Mouse (Mus musculus): ENCODE measurements around the gene Adamts4. TPM values are rescaled to one million over a fixed set of nuclear protein-coding genes. Genes with fewer than 3 reads are reported as not detected.
A peak's percentile ranks its signal among the peaks of the same experiment; 100 is the strongest.
"Not testable (repeated sequence)": the region's sequence is repeated elsewhere in the genome, so short reads cannot be mapped to it uniquely, and the experiment has no call there.

The Adamts4 gene
- polyA plus RNA-seq, 1 experiment from 2014 or later, result 6.1 TPM

- Histone ChIP-seq H3K4me2 (ENCODE audit: low read depth, low read length) (no peak within 1 kb of the TSS), H3K9me3 (replicated peaks; ENCODE audit: control insufficient read depth, low read length) (no peaks in the 10 kb centered on the region), H3K4me3 (ENCODE audit: low read depth, low read length) (no peak within 1 kb of the TSS), H3K27ac (replicated peaks; ENCODE audit: low read depth, low read length) (no peak within 1 kb of the TSS), H3K27me3 (ENCODE audit: control insufficient read depth, insufficient read depth, low read length) (no peaks in the 10 kb centered on the region), H3K9ac (replicated peaks; ENCODE audit: low read length) (no peak within 1 kb of the TSS), H3K4me1 (ENCODE audit: control insufficient read depth, insufficient read depth, low read length) (no peaks in the 10 kb centered on the region), H3K36me3 (replicated peaks; ENCODE audit: control insufficient read depth, insufficient read depth, low read depth, low read length) (peaks cover 16% of the 10 kb centered on the region; the same call in 1 of the 2 replicates)
- WGBS, result 91% methylated on average over 14 of the region's 14 CpGs
- no peak for DNase-seq (ENCODE audit: low spot score)
- ATAC-seq (replicated peaks; ENCODE audit: insufficient number of reproducible peaks, low FRiP score, low TSS enrichment, low read depth), result no peak
Measured at GRCm38 (mm10) chr1:171234126-171234525, 16.1 kb upstream of the Adamts4 start, which contains the start of gene Fcer1g. Gene Fcer1g (minus strand): TSS chr1:171234365.

- no peak overlapping the region for H3K4me3 ChIP-seq (ENCODE audit: low read depth, low read length)
- 95% methylated on average over 4 of the region's 4 CpGs for WGBS
- H3K9me3 ChIP-seq (replicated peaks; ENCODE audit: control insufficient read depth, low read length), result no peaks in the 10 kb centered on the region
- DNase-seq (ENCODE audit: low spot score) (no peak), ATAC-seq (replicated peaks; ENCODE audit: insufficient number of reproducible peaks, low FRiP score, low TSS enrichment, low read depth) (no peak)
- no peaks in the 10 kb centered on the region for H3K4me1 ChIP-seq (ENCODE audit: control insufficient read depth, insufficient read depth, low read length)
- H3K9ac ChIP-seq (replicated peaks; ENCODE audit: low read length), result no peak overlapping the region
- no peak overlapping the region for H3K27ac ChIP-seq (replicated peaks; ENCODE audit: low read depth, low read length)
- no peak overlapping the region for H3K4me2 ChIP-seq (ENCODE audit: low read depth, low read length)
- no peaks in the 10 kb centered on the region for H3K27me3 ChIP-seq (ENCODE audit: control insufficient read depth, insufficient read depth, low read length)
- peaks cover 18% of the 10 kb centered on the region; the same call in 1 of the 2 replicates for H3K36me3 ChIP-seq (replicated peaks; ENCODE audit: control insufficient read depth, insufficient read depth, low read depth, low read length)
Measured at GRCm38 (mm10) chr1:171234538-171234937, 15.7 kb upstream of the Adamts4 start.

- 88% methylated on average over 3 of the region's 4 CpGs for WGBS
- H3K27me3 ChIP-seq (ENCODE audit: control insufficient read depth, insufficient read depth, low read length), result no peaks in the 10 kb centered on the region
- DNase-seq (ENCODE audit: low spot score), result no peak
- no peaks in the 10 kb centered on the region for H3K9me3 ChIP-seq (replicated peaks; ENCODE audit: control insufficient read depth, low read length)
- no peaks in the 10 kb centered on the region for H3K4me1 ChIP-seq (ENCODE audit: control insufficient read depth, insufficient read depth, low read length)
- ATAC-seq (replicated peaks; ENCODE audit: insufficient number of reproducible peaks, low FRiP score, low TSS enrichment, low read depth), result no peak
- H3K4me2 ChIP-seq (ENCODE audit: low read depth, low read length), result no peak overlapping the region
- H3K4me3 ChIP-seq (ENCODE audit: low read depth, low read length), result no peak overlapping the region
- no peak overlapping the region for H3K9ac ChIP-seq (replicated peaks; ENCODE audit: low read length)
- H3K27ac ChIP-seq (replicated peaks; ENCODE audit: low read depth, low read length), result no peak overlapping the region
- peaks cover 20% of the 10 kb centered on the region; the same call in 1 of the 2 replicates for H3K36me3 ChIP-seq (replicated peaks; ENCODE audit: control insufficient read depth, insufficient read depth, low read depth, low read length)
Measured at GRCm38 (mm10) chr1:171235791-171236190, 14.4 kb upstream of the Adamts4 start.

- Histone ChIP-seq H3K4me2 (ENCODE audit: low read depth, low read length) (no peak overlapping the region), H3K27ac (replicated peaks; ENCODE audit: low read depth, low read length) (no peak overlapping the region), H3K27me3 (ENCODE audit: control insufficient read depth, insufficient read depth, low read length) (no peaks in the 10 kb centered on the region), H3K9me3 (replicated peaks; ENCODE audit: control insufficient read depth, low read length) (no peaks in the 10 kb centered on the region), H3K9ac (replicated peaks; ENCODE audit: low read length) (no peak overlapping the region), H3K4me1 (ENCODE audit: control insufficient read depth, insufficient read depth, low read length) (no peaks in the 10 kb centered on the region), H3K36me3 (replicated peaks; ENCODE audit: control insufficient read depth, insufficient read depth, low read depth, low read length) (peaks cover 20% of the 10 kb centered on the region; the same call in 1 of the 2 replicates), H3K4me3 (ENCODE audit: low read depth, low read length) (no peak overlapping the region)
- WGBS, result 89% methylated on average over 6 of the region's 6 CpGs
- DNase-seq (ENCODE audit: low spot score), result no peak
- ATAC-seq (replicated peaks; ENCODE audit: insufficient number of reproducible peaks, low FRiP score, low TSS enrichment, low read depth), result no peak
Measured at GRCm38 (mm10) chr1:171237438-171237837, 12.8 kb upstream of the Adamts4 start.

GRCm38 (mm10) chr1:171238463-171238862, 11.8 kb upstream of the Adamts4 start:
- H3K27me3 ChIP-seq (ENCODE audit: control insufficient read depth, insufficient read depth, low read length), result no peaks in the 10 kb centered on the region
- ATAC-seq (replicated peaks; ENCODE audit: insufficient number of reproducible peaks, low FRiP score, low TSS enrichment, low read depth) (no peak), DNase-seq (ENCODE audit: low spot score) (peak; percentile 67)
- no peak overlapping the region for H3K4me3 ChIP-seq (ENCODE audit: low read depth, low read length)
- no peak overlapping the region for H3K27ac ChIP-seq (replicated peaks; ENCODE audit: low read depth, low read length)
- H3K4me2 ChIP-seq (ENCODE audit: low read depth, low read length), result no peak overlapping the region
- H3K9ac ChIP-seq (replicated peaks; ENCODE audit: low read length), result no peak overlapping the region
- no peaks in the 10 kb centered on the region for H3K4me1 ChIP-seq (ENCODE audit: control insufficient read depth, insufficient read depth, low read length)
- 69% methylated on average over 14 of the region's 14 CpGs for WGBS
- peaks cover 20% of the 10 kb centered on the region; the same call in 1 of the 2 replicates for H3K36me3 ChIP-seq (replicated peaks; ENCODE audit: control insufficient read depth, insufficient read depth, low read depth, low read length)
- no peaks in the 10 kb centered on the region for H3K9me3 ChIP-seq (replicated peaks; ENCODE audit: control insufficient read depth, low read length)

GRCm38 (mm10) chr1:171239992-171240744, 10.1 kb upstream of the Adamts4 start:
- Histone ChIP-seq H3K27me3 (ENCODE audit: control insufficient read depth, insufficient read depth, low read length) (no peaks in the 10 kb centered on the region), H3K36me3 (replicated peaks; ENCODE audit: control insufficient read depth, insufficient read depth, low read depth, low read length) (peaks cover 12% of the 10 kb centered on the region; the same call in 1 of the 2 replicates), H3K9me3 (replicated peaks; ENCODE audit: control insufficient read depth, low read length) (no peaks in the 10 kb centered on the region), H3K4me1 (ENCODE audit: control insufficient read depth, insufficient read depth, low read length) (no peaks in the 10 kb centered on the region), H3K4me2 (ENCODE audit: low read depth, low read length) (no peak overlapping the region), H3K27ac (replicated peaks; ENCODE audit: low read depth, low read length) (no peak overlapping the region), H3K9ac (replicated peaks; ENCODE audit: low read length) (no peak overlapping the region), H3K4me3 (ENCODE audit: low read depth, low read length) (no peak overlapping the region)
- DNase-seq (ENCODE audit: low spot score) (no peak), ATAC-seq (replicated peaks; ENCODE audit: insufficient number of reproducible peaks, low FRiP score, low TSS enrichment, low read depth) (no peak)
- 75% methylated on average over 15 of the region's 15 CpGs for WGBS

GRCm38 (mm10) chr1:171240911-171241310, 9.3 kb upstream of the Adamts4 start:
- Histone ChIP-seq H3K4me3 (ENCODE audit: low read depth, low read length) (no peak overlapping the region), H3K9ac (replicated peaks; ENCODE audit: low read length) (no peak overlapping the region), H3K9me3 (replicated peaks; ENCODE audit: control insufficient read depth, low read length) (no peaks in the 10 kb centered on the region), H3K4me1 (ENCODE audit: control insufficient read depth, insufficient read depth, low read length) (no peaks in the 10 kb centered on the region), H3K36me3 (replicated peaks; ENCODE audit: control insufficient read depth, insufficient read depth, low read depth, low read length) (peaks cover 7% of the 10 kb centered on the region; the same call in 1 of the 2 replicates), H3K4me2 (ENCODE audit: low read depth, low read length) (no peak overlapping the region), H3K27ac (replicated peaks; ENCODE audit: low read depth, low read length) (no peak overlapping the region), H3K27me3 (ENCODE audit: control insufficient read depth, insufficient read depth, low read length) (no peaks in the 10 kb centered on the region)
- 85% methylated on average over 10 of the region's 10 CpGs for WGBS
- ATAC-seq (replicated peaks; ENCODE audit: insufficient number of reproducible peaks, low FRiP score, low TSS enrichment, low read depth) (no peak), DNase-seq (ENCODE audit: low spot score) (no peak)

- H3K4me1 ChIP-seq (ENCODE audit: control insufficient read depth, insufficient read depth, low read length); H3K27me3 ChIP-seq (ENCODE audit: control insufficient read depth, insufficient read depth, low read length); ATAC-seq (replicated peaks; ENCODE audit: insufficient number of reproducible peaks, low FRiP score, low TSS enrichment, low read depth); H3K4me3 ChIP-seq (ENCODE audit: low read depth, low read length); DNase-seq (ENCODE audit: low spot score); H3K27ac ChIP-seq (replicated peaks; ENCODE audit: low read depth, low read length); H3K4me2 ChIP-seq (ENCODE audit: low read depth, low read length); H3K9me3 ChIP-seq (replicated peaks; ENCODE audit: control insufficient read depth, low read length); H3K9ac ChIP-seq (replicated peaks; ENCODE audit: low read length); H3K36me3 ChIP-seq (replicated peaks; ENCODE audit: control insufficient read depth, insufficient read depth, low read depth, low read length): not testable (repeated sequence)
- WGBS, result 88% methylated on average over 12 of the region's 12 CpGs
Measured at GRCm38 (mm10) chr1:171241952-171242351, 8.3 kb upstream of the Adamts4 start.
